Mouse (Mus musculus): ENCODE data around the gene Nek4.

DNA sequence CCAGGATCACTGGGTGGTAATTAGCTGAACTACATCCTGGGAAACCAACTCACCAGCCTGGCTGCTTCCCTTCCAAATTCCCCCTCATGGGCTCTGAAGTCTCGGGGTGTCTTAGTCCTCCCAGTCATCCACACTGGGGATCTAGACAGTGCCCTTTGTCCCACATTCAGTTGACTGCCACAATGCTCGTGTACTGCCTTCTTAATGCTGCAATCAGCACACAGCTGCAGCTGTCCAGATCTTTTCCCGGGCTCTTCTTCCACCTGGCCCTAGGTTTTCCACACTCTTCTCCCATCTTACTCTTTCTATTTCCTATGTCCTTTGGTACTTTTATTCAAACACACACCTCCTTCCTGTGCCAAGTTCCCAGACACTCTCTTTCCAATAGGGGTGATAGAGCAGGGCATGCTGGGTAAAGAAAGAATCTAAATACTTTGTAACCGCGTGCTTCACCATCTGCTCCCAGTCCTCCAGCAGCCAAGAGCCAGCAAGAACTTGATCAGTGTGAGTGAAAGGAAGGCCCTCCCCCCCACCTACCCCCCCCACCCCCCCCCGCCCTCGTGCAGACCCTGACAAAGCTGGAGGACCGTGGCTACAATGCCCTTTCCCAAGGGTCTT lies 29.0 kb upstream of the Nek4 start:
- TF ChIP-seq CTCF (IDR thresholded peaks at IDR 0.05; ENCODE audit: low read depth, low read length) (no peak), POLR2A (IDR thresholded peaks at IDR 0.05; ENCODE audit: extremely low read depth, insufficient read depth, low read length) (no peak)
